Mouse (Mus musculus) intestine, embryonic 16.5 days (tissue): ENCODE results near the gene Cyp2w1. TPM values are rescaled to one million over a fixed set of nuclear protein-coding genes. Genes with fewer than 3 reads are reported as not detected.

Experiments used
- ATAC-seq: fragments of 200-750 bp; cut with Nextera tagmentation; 2 replicates; pipeline ENCODE4 v1.8.0; 2017; ENCODE audit warnings: moderate TSS enrichment, moderate library complexity
- H3K27ac ChIP-seq: fragments of 300-500 bp; sonication (generic); 2 replicates; pipeline ENCODE4 v1.5.1; 2014; ENCODE audit warnings: mild to moderate bottlenecking, low read length
- H3K27me3 ChIP-seq: fragments of 300-500 bp; sonication (generic); replicated peaks from 2 replicates; pipeline ENCODE4 v1.6.1; 2014; ENCODE audit warnings: low read length, control low read depth, mixed read lengths; ENCODE audit not compliant: control insufficient read depth, insufficient read depth
- H3K36me3 ChIP-seq: fragments of 300-500 bp; sonication (generic); 2 replicates; pipeline ENCODE4 v1.6.1; 2014; ENCODE audit warnings: low read length, control low read depth; ENCODE audit not compliant: control insufficient read depth, insufficient read depth
- H3K4me1 ChIP-seq: fragments of 300-500 bp; sonication (generic); 2 replicates; pipeline ENCODE4 v1.6.1; 2014; ENCODE audit warnings: low read length, control low read depth, mixed read lengths; ENCODE audit not compliant: control insufficient read depth, insufficient read depth
- H3K4me2 ChIP-seq: fragments of 300-500 bp; sonication (generic); 2 replicates; pipeline ENCODE4 v1.6.1; 2014; ENCODE audit warnings: low read depth, low read length, control low read depth
- H3K4me3 ChIP-seq: fragments of 300-500 bp; sonication (generic); 2 replicates; pipeline ENCODE4 v1.5.1; 2014; ENCODE audit warnings: mild to moderate bottlenecking, low read length
- H3K9ac ChIP-seq: fragments of 300-500 bp; sonication (generic); 2 replicates; pipeline ENCODE4 v1.6.1; 2014; ENCODE audit warnings: low read depth, low read length
- H3K9me3 ChIP-seq: fragments of 300-500 bp; sonication (generic); 2 replicates; pipeline ENCODE4 v1.6.1; 2016; ENCODE audit warnings: low read length, control low read depth; ENCODE audit not compliant: control insufficient read depth
- WGBS: fragments of 180-500 bp; shearing (Covaris S2); extraction: QIAGEN DNeasy Blood & Tissue Kit; methylation state at CpG from one replicate; pipeline ENCODE4 v1.1.7; 2014; 5-methylcytosine and 5-hydroxymethylcytosine counted together
- microRNA counts: library from miRNA; unstranded; fragments of <30 nt; microRNA quantifications from one replicate; lab custom pipeline; 2016
- microRNA-seq: library from miRNA; unstranded; fragments of <30 nt; microRNA quantifications from one replicate; pipeline ENCODE4, GENCODE M21; 2016
- polyA plus RNA-seq: library from polyadenylated mRNA; unstranded; fragments of >200 nt; fragmentation: Nextera tagmentation; extraction: Ambion mirVana; gene quantifications from 2 replicates; pipeline ENCODE4 v1.2.1, GENCODE M21; 2015

Gene Cyp2w1
- polyA plus RNA-seq, 1 experiment from 2014 or later = 33.9 TPM

- no peaks in the 10 kb centered on the region for H3K27me3 ChIP-seq
- H3K9ac ChIP-seq = no peak overlapping the region
- H3K4me2 ChIP-seq = no peak overlapping the region
- peaks cover 5% of the 10 kb centered on the region for H3K4me1 ChIP-seq
- H3K4me3 ChIP-seq = no peak overlapping the region
- ATAC-seq = no peak
- WGBS = 92% methylated on average over 8 of the region's 8 CpGs
- H3K36me3 ChIP-seq = no peaks in the 10 kb centered on the region
- no peaks in the 10 kb centered on the region for H3K9me3 ChIP-seq
- no peak overlapping the region for H3K27ac ChIP-seq
These were observed 51.4 kb downstream of the Cyp2w1 start for GRCm38 (mm10) chr5:139403692-139404260.

DNA sequence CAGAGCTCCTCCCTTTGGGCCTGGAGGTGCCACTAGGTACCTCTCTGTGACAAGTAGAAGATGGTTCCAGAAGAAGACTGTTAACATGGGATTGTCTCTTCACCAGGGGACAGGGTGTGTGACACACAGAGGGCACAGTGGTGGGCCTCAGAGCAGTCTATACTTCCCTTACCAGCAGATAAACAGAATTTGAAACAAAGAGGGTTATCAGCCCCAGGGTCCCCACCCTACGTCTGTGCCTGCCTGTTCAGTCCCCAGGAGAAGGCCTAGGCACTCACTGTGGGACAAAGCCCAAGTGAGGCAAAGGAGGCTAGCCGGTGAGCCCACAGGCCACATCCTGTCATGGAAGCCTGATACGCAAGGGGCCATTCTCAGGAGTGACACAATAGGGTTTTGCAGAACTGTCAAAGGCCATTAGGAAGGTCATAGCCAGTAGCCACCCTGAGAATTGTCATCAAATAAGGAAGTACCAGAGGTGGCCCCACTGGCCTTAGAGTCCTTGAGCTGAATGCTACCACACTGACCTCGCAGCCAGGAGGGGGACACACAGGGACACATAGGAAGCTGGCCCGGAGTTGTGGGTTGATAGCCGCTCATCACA is 52.5 kb downstream of the Cyp2w1 start, which contains the start of gene C130050O18Rik:
Gene C130050O18Rik, plus strand, starts transcription at position 480 of the 601 bp plus-strand sequence.
- no peak within 1 kb of the TSS for H3K27ac ChIP-seq
- H3K9me3 ChIP-seq = no peaks in the 10 kb centered on the region
- no peak for ATAC-seq
- H3K4me2 ChIP-seq = no peak within 1 kb of the TSS
- WGBS = 78% methylated on average over 6 of the region's 6 CpGs
- no peaks in the 10 kb centered on the region for H3K36me3 ChIP-seq
- H3K4me3 ChIP-seq = no peak within 1 kb of the TSS
- H3K27me3 ChIP-seq = no peaks in the 10 kb centered on the region
- H3K4me1 ChIP-seq = peaks cover 11% of the 10 kb centered on the region
- no peak within 1 kb of the TSS for H3K9ac ChIP-seq

DNA sequence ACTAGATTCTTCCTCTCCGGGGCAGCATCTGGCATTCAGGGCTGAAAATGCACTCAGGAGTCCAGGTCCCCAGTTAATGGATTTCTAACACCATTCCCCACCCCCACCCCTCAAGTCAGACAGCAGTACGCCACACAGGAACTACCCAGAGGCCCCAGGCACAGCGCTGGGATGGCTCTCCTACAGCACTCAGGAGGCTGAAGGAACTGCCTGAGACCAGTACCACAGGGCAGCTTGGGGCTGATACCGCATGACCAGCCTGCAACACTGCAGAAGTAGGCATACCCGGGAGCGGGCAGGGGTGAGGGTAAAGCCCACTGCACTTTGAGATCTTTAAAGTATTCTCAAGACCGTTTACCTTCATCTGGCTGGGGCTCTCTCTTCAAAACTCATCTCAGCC is 53.1 kb downstream of the Cyp2w1 start:
- ATAC-seq = no peak
- Histone ChIP-seq H3K27me3 (no peaks in the 10 kb centered on the region), H3K9ac (no peak overlapping the region), H3K4me2 (no peak overlapping the region), H3K36me3 (no peaks in the 10 kb centered on the region), H3K4me3 (no peak overlapping the region), H3K27ac (no peak overlapping the region), H3K9me3 (no peaks in the 10 kb centered on the region), H3K4me1 (peaks cover 11% of the 10 kb centered on the region)
- WGBS = 69% methylated on average over 7 of the region's 7 CpGs

- WGBS = 59% methylated on average over 3 of the region's 3 CpGs
- Histone ChIP-seq H3K9me3 (no peaks in the 10 kb centered on the region), H3K4me2 (no peak overlapping the region), H3K36me3 (no peaks in the 10 kb centered on the region), H3K27me3 (no peaks in the 10 kb centered on the region), H3K4me3 (no peak overlapping the region), H3K9ac (no peak overlapping the region), H3K27ac (no peak overlapping the region), H3K4me1 (peaks cover 11% of the 10 kb centered on the region)
- no peak for ATAC-seq
These were observed 53.5 kb downstream of the Cyp2w1 start for GRCm38 (mm10) chr5:139405953-139406352.

MicroRNAs encoded within 50 kb of the gene (microRNA counts, 519-probe panel; counts per million panel counts)
- microRNA mmu-miR-339-3p (lab: Ali Mortazavi, UCI) (35.7 counts per million), microRNA mmu-miR-339-5p (lab: Ali Mortazavi, UCI) (35.7 counts per million)

Small RNA genes lying within 50 kb of the gene (microRNA-seq; reads per million reads assigned to microRNA genes)
- gene Mir339 = 437 reads per million, percentile 66 among the genes with 10 or more reads in this experiment

Other genes with a start within 250 kb of the Cyp2w1 start
- 22.7 and 23.6 TPM in 2 replicates for gene Prkar1b, start 202.6 kb upstream of the Cyp2w1 start, polyA plus RNA-seq
- 2.4 and 4.7 TPM in 2 replicates for gene Dnaaf5, start 202.4 kb upstream of the Cyp2w1 start, polyA plus RNA-seq
- 36.6 and 38.8 TPM in 2 replicates for gene Sun1, start 152.0 kb upstream of the Cyp2w1 start, polyA plus RNA-seq
- gene Get4, start 100.3 kb upstream of the Cyp2w1 start, polyA plus RNA-seq = 136 and 143 TPM in 2 replicates
- 5.3 and 6.3 TPM in 2 replicates for gene Adap1, start 27.0 kb upstream of the Cyp2w1 start, polyA plus RNA-seq
- 183 and 195 TPM in 2 replicates for gene Cox19, start 1.2 kb upstream of the Cyp2w1 start, polyA plus RNA-seq
- 2.3 and 2.5 TPM in 2 replicates for gene Gpr146, start 25.1 kb downstream of the Cyp2w1 start, polyA plus RNA-seq
- gene C130050O18Rik, start 52.7 kb downstream of the Cyp2w1 start, polyA plus RNA-seq = 0.87 and 1.0 TPM in 2 replicates
- gene Gper1, start 70.5 kb downstream of the Cyp2w1 start, polyA plus RNA-seq = 1.1 and 1.5 TPM in 2 replicates
- 25.8 and 35.5 TPM in 2 replicates for gene 3110082I17Rik, start 107.9 kb downstream of the Cyp2w1 start, polyA plus RNA-seq
- 7.1 and 7.2 TPM in 2 replicates for gene Zfand2a, start 131.9 kb downstream of the Cyp2w1 start, polyA plus RNA-seq
- not detected in 2 replicates for gene Uncx, start 190.9 kb downstream of the Cyp2w1 start, polyA plus RNA-seq